Mouse (Mus musculus): ENCODE results near the gene Syt7.

Gene Syt7

DNA sequence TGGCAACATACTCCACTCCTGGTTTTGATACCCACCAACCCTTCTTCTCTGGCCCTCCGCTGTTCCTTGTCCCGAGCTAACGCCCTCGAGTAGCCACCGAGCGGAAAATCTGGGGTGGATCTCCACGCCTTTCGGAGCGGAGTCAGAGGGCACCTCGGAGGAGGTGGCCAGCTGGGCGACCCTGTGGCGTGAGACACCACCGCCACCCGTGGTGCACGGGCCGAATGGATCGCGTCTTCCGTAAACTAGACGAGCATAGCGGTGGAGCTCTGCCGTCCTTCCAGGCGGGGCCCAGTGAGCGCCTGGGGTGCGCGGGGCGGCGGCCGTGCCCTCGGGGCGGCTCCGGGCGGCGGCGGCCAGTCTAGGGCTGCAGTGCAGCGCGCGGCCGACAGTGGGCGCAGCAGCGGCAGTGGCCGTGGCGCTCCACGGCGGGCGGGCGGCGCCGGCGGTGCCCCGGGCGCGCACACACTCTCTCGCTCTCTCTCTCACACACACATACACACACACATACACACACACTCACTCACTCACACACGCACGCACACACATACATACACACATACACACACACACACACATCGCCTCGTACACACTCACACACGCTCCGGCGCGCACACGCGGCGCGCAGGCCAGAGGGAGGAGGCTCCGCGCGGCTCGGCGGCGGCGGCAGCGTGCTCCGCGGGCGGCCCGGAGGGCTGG is at the start of gene Syt7:
Syt7 (plus strand) TSS at position 476 of the 699 bp plus-strand sequence.
- DNase-seq, result peak; percentile 95

DNA sequence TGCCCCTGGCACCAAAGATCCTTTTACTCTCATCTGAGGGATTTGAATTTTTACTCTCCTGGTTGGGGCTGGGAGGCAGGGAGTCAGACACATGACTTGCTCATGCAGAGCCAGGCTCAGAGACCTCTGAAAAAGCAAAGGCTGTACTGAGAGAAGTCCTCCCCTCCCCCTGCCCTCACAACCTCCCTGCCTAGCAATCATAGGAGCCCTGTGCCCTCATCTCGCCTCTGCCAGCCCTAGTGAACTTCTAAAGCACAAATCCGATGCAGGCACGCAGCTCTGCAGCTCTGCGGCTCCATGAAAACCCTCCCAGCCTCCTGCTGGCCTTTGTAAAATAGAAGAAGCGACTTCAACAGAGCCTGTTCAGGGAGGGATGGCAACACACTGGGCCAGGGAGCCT is 49.6 kb upstream of the Syt7 start:
- no peak for DNase-seq

DNA sequence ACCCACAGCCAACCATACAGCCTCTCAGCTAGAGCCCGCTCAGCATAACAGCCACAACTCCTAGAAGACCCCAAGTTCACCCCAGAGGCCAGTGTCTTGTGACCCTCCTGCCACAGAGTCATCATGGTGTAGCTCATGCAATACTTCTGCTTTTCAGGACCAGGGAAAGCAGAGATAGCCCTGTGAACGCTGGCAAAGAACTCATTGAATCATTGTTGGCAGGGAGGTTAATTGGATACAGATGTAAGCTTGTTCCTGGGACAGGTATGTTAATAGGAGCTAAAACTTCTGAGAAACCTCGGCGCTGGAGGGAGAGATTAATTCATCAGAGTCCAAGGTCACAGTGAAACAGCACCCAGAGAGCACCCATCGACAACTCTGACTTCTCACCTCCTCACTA is 48.2 kb upstream of the Syt7 start:
- no peak for DNase-seq

DNA sequence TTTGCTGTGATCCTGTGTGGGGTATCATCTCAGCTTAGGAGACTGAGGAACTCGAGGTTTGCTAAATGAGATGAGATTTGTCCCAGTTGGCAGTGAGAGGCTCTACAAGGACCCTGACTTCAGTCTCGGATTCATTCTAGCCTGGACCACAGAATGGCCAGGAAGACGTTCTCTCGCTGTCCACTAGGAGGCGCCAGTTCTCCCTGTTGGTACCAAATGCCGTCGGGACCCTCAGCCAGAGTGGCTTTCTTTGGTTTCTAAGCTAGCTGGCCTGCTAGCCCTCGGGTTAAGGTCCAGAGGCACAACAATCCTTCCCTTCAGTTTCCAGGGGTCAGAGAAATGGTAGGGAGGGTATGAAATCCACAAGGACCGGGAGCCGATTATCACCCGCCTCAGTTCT is 47.7 kb upstream of the Syt7 start:
- peak; percentile 69 for DNase-seq

DNA sequence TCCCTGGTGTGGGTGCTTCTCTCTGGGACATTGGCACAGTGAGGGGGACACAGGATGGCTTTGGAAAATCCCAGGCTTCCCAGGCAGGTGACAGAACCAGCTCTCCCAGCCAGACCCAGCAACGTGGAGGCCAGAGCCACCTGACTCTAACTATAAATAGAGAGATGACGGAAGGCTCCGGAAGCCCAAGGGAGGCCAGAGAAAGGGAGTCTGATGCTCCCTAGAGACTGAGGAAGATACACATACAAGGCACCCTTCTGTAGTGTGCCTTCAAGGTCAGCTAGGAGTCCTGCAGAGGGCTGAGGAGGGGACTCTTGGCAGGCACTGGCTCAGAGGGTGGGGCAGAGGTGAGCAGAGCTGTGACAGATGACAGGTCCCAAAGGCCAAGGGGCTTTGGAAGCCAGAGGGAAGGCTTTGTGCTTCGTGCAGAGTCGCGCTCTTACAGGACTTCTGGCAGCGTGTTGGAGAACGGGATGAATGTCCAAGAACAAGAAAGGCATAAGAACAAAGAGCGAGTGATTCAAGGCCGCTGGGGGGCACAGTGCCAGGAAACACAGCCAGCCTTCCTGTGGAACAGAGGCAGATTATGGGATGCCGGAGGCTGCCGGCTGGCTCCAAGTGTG is 47.0 kb upstream of the Syt7 start:
- peak; percentile 72 for DNase-seq

DNA sequence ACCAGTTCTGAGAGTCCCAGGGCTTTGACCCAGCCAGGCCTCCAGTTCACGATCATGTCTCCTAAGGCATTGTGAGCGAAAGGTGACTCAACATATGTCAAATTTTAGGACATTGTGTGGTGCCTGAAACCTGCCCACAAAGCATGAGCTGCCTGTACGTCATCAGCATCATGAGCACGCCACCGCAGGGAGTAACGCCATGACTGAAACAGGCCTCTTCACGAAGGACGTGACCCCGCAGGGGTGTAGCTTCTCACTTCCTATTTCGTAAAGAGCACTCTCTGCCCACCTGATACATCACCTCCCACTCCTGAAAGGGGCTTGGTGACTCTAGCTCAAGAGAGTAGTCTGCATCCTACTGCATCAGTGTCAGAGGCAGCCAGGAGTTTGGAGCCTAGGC is 45.0 kb upstream of the Syt7 start:
- DNase-seq, result no peak

DNA sequence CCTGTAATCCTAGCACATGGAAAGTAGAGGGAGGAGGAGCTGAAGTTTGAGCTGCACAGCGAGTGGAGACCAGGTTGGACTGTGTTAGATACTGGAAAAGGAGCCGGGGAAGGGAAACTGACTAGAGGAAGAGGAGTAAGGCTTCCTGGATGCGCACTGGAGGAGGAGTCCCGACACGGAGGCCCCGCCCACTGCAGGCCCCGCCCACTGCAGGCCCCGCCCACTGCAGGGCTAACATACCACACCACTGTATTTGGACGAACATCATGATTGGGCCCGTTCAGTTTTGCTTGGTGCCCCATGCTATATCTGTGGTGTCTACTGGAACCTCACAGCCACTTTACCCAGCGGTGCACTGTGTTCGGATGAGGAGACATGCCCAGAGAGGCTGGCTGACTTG is 43.2 kb upstream of the Syt7 start:
- no peak for DNase-seq

DNA sequence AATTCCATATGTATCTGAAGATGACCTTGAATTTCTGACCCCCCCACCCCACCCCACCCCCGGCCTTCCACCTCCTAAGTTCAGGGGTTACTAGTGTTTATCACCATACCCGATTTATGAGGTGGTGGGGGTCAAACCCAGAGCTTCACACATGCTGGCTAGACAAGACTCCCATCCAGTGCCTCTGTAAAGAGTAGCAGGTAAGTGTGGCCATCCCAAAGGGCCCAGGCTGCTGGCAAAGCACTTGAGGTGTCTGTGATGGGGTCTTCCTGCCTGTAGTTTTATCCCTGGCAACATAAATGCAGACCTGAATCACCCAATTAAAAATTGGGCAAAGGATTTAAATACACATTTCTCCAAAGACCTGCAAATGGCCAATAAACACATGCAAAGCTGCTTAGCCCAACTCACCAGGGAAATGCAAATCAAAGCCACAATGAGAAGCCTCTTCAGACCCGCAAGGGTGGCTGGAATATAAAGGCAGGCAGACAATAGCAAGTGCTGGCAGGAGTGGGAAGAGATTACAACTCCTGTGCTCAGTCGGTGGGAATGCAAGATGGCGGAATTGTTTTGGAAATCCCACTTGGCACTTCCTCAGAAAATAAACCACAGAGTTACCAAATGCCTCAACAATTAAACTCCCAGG is 41.1 kb upstream of the Syt7 start:
- no peak for DNase-seq

DNA sequence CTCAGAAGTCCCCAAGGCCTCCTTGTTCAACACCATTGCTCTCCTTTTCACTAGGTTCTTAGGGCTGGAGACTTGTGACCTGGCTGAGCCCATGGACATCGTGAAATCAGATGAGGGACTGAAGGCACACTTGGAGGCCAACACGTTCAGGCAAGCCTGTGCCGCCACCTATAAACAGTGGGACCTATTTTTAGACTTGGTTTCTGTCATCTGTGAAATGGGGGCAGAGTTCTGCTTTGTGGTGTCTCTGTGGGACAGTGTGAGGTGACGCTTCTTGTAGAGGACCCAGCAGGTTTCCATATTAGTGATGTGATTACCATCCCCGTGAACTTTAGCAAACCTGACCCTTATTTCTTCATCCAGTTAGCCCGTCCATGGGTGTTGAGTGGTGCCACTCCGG is 36.7 kb upstream of the Syt7 start:
- DNase-seq, result no peak

DNA sequence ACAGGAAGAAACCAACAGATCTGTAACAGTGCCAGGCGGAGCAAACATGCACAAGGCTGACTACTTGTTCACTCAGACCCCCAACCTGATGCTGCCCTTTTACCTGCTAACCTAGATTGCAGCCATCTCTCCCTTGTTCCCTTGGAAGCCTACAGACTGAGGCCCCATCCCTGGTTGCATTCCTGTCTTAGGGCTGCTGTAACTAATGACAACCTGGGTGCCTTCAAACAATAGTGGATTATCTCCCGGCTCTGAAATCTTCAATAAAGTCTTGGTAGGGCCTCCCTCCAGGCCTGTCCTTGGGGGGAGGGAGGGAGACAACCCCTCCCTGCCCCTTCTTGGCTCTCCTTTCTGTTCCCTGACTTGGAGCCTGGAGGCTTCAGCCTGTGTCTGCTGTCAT is 34.1 kb upstream of the Syt7 start:
- no peak for DNase-seq

DNA sequence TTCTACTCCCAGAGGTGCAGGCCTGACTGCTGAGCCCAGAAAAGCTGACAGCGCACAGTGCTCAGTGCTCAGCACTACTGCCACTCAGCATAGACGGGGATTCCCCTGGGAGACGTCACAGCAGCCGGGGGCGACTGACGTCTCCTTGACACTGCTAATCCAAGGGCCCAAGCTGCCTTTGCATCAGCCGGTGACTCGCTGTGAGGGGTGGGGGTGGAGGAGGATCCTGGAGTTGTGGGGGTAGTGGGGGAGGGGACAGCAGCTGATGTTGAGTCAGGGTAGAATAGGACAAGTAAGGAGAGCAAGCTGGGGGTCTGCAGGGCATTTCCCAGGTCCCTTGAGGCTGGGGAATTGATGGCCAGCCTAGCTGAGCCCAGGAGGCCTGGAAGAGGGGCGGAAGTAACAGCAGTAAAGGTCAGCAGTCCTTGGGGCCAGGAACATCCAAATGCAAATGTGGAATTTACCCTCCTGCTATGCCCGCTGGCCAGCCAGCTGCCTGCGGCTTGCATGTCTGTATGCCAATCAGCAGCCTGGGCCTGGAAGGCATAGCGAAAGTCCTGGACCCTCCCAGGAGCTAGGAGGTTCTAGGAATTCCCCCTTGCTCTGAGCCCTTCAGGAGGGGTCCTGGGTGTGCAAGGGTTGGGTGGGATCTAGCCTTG is 31.9 kb upstream of the Syt7 start:
- no peak for DNase-seq

DNA sequence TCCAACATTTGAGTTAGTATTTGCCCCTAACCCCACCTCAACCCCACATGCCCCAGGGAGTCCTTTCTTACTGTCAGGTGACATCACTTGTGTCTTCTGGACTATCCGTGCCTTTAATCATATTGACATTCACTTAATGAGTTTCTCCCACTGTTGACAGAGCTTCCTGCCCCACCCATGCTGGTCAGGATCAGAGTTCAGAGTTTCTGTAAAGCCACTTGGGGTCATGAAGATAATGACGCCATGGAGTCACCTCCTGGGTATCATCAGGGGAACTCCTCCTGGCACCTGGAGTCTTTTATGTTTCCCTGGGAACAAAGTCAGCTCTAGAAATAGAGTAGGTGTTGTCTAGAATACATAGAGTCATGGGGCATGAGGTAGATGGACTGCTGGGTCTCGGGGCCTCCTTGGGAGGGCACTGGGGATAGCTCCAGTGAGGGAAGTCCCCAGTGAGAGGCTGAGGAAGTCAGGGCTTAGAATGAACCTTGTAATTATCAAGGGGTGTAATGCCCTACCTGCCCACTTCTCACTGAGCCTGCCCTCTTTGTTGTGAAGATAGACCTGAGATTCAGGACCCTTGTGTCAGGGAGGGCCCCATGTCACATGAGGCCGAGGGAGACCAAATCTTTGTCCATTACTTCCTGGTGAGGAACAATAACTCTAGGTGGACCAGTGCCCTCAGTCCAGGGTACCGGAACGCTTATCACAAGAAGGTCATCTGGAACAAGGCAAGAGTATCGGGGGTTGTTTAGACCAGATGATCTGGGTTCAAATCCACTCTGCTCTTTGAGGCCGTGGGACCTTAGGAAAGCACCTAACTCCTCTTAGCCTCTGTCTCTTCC is 29.6 kb upstream of the Syt7 start:
- DNase-seq, result no peak

DNA sequence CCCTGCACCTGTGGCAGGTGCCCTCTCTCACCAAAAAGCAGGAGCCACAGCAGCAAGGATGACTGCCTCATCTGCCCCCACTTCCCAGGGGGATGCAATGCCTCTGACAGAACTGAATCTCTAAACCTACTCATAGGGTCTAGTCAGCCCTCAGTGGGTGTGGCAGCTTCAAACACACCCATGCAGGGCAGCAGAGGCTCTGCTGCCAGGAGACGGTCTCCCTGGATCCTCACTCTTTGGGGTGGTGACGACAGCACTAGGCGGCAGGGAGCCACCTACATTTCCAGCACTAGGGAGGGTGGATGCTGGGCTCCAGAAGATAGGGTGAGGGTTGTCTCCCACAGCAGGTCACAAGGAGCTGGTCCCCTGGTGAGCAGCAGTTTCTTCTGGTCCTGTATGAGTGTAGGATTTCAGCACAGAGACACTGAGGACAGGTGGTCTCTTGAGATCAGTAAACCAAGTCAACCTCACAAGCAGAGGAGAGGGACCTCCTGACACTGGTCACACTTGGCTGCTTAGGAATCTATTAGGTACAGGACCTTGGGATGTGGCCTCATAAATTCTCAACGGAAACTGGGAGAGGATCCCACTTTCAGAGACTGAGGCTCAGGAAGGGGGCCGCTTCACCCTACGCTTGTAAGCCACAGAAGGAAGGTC is 26.3 kb upstream of the Syt7 start:
- no peak for DNase-seq

DNA sequence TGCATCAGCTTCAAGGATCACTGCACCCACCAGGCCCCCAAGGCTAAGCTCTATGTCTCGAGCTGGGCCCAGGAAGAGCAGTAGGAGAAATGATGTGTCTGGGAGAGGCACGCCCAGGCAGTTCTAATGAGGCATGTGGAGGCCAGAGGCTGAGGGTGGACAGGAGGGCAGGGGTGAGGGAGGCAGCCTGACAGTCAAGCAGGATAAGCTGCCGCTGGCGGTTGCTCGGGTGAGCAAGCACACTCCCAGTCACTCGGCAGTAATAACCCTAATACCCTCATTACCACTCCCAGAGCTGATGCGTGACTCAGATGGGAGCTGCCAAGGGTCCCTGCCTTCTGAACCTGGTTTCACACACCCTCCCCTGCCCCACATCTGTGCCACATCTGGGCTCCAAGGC is 25.0 kb upstream of the Syt7 start:
- DNase-seq, result no peak

DNA sequence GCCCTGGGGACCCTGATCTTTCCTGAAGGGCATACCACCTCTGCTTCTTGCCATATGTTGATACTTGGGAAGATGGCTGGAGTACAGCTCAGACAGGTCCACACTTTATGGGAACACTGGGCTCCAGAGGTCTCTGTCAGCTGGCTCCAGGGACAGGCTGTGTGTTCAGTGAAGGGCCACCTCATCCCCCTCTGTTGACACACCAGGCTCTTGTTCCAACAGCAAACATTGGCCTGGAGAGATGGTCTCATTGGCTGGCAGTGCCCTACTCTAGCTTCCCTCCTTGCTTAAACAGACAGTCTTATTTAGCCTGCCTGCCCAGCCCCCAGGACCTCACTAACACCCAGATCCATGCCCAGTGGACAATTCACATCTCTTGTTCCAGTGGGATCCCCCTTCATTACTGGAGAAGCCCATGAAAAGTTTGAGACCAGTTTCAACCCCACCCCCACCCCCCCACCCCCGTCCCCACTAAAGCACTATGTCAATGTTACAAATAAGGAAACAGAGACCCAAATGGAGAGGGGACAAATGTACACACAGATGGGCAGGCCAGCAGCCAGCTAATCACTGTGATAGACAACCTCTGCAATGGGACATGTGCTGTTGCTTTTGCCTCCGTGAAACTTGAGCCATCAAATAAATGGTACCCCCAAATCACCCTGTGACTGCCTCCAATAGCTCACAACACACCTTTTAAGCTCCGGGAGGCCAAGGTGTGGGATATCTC is 22.6 kb upstream of the Syt7 start:
- no peak for DNase-seq

DNA sequence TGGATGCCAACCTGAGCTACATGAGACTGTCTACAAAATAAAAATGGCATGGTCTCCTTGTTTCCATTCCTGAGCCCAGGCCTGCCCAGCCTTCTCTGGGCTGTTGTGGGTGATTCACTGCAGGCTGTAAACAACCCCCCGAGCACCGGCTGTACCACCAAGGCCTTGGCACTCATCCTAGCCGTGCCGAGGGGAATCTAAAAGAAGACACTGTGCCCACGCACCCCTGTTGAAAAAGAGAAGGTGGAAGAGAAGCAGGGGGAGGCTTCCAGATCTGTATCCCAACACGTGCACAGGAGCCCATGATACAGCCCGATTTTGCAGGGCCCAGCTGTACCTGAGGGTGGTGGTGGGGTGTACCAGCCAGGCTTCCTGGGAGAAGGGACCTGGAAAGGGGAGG is 21.1 kb upstream of the Syt7 start:
- no peak for DNase-seq

DNA sequence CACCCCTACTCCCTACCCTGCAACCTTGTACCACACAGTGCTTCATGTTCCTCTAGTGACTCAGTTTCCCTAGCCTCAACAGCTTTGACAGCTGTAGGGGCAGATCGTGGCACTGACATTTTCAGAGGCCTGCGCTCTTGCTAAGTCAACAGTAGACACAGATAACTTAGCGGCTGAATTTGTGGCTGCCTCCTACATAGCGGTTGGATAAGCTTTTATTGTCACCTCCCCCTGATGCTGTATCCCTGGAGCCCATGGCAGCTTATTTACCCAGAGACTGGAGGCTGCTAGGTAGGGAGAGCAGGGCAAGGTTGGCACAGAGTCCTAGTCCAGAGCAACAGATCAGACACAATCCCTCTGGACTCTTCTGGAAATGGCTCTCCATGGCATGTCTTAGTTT is 19.0 kb upstream of the Syt7 start:
- DNase-seq, result no peak

DNA sequence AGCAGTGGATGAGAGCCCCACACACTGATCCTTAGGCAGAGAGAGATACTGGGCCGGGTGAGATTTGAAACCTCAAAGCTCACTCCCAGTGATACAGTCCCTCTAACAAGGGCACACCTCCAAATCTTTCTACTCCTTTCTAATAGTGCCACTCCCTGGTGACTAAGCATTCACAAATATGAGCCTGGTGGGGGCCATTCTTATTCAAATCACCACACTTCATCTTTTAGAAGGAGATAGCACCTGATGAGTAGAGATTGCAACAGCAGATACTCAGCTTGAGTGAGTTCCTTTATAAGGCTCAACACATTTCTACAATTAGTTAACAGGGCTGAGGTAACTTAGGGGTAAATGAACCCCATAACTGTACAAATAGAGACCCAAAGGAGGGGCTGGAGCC is 15.7 kb upstream of the Syt7 start:
- DNase-seq, result no peak

DNA sequence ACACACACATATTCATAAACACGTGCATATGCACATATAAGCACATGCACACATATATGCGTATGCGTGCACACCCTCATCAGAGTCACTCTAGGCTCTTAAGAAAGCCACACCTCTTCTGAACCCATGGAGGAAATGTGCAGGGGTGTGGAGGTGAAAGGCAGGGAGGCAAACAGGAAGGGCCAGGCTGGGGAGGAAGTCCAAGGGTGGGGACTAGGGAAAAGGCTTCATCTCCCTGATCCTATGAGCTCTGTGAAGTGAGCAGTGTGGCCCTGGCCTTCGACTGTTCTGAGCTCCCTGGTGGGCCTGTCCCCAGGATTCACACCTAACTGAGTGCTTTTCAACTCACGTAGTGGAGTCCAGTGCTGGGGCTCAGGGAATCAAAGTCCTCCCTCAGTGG is 13.6 kb upstream of the Syt7 start:
- DNase-seq, result peak; percentile 11

DNA sequence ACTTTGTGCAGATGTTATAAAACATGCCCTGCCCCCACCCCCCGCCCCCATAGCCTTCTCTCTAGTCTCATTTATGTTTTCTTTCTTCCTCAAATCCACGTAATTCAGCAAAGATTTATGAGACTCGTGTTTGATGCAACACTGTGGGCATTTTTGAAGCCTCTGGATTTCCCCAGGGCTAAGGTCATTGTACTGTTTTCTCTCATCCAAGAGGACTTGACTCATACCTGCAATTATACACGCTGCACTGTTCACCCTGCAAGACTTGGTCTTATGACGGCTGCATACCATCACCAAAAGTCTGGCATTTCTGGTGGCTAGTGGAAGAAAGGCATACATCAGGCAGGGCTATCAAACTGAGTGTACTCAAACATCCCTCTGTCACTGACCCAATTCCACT is 8.9 kb upstream of the Syt7 start:
- no peak for DNase-seq

DNA sequence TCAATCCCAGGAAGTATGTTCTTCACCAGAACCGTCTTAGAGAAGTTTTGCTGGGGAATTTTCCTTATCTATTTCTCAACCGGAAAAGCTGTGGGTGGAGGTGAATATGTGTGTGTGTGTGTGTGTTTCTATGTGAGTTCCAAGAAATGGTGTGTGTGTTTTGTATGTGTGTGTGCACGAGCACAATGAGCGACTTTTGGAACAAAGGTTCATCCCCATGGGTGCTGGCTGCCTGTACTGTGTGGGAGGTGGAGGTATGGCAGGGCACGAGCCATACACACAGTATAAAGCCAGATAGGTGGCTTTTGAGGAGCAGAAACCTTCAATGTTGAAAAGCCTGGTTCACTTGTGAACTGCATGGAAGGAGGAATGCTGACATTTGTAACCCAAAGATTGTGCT is 1.2 kb upstream of the Syt7 start:
- DNase-seq, result no peak
